Mouse (Mus musculus) heart, embryonic 12.5 days (tissue): ENCODE measurements around the gene Acin1. TPM values are rescaled to one million over a fixed set of nuclear protein-coding genes. Genes with fewer than 3 reads are reported as not detected.
A peak's percentile ranks its signal among the peaks of the same experiment; 100 is the strongest.

Experiments
- ATAC-seq: fragments of 200-750 bp; cut with Nextera tagmentation; 2 replicates; pipeline ENCODE4 v1.8.0; 2017; ENCODE audit warnings: moderate TSS enrichment, moderate library complexity; ENCODE audit not compliant: insufficient number of reproducible peaks, low FRiP score
- H3K27ac ChIP-seq: fragments of 300-500 bp; sonication (generic); 2 replicates; pipeline ENCODE4 v1.5.1; 2016; ENCODE audit warnings: mild to moderate bottlenecking, moderate library complexity; ENCODE audit not compliant: poor library complexity, severe bottlenecking
- H3K27me3 ChIP-seq: fragments of 300-500 bp; sonication (generic); replicated peaks from 2 replicates; pipeline ENCODE4 v1.6.1; 2016; ENCODE audit warnings: mild to moderate bottlenecking, moderate library complexity
- H3K36me3 ChIP-seq: fragments of 300-500 bp; sonication (generic); 2 replicates; pipeline ENCODE4 v1.6.1; 2016; ENCODE audit warnings: mild to moderate bottlenecking, moderate library complexity
- H3K4me1 ChIP-seq: fragments of 300-500 bp; sonication (generic); replicated peaks from 2 replicates; pipeline ENCODE4 v1.6.1; 2016; ENCODE audit warnings: mild to moderate bottlenecking
- H3K4me2 ChIP-seq: fragments of 300-500 bp; sonication (generic); 2 replicates; pipeline ENCODE4 v1.6.1; 2016; ENCODE audit warnings: mild to moderate bottlenecking, moderate library complexity
- H3K4me3 ChIP-seq: fragments of 300-500 bp; sonication (generic); 2 replicates; pipeline ENCODE4 v1.5.1; 2016; ENCODE audit warnings: mild to moderate bottlenecking
- H3K9ac ChIP-seq: fragments of 300-500 bp; sonication (generic); 2 replicates; pipeline ENCODE4 v1.6.1; 2016; ENCODE audit warnings: mild to moderate bottlenecking, moderate library complexity
- H3K9me3 ChIP-seq: fragments of 300-500 bp; sonication (generic); replicated peaks from 2 replicates; pipeline ENCODE4 v1.6.1; 2016; ENCODE audit warnings: mild to moderate bottlenecking, moderate library complexity
- WGBS: fragments of 180-500 bp; shearing (Covaris S2); methylation state at CpG from one replicate; pipeline ENCODE4 v1.1.7; 2016; 5-methylcytosine and 5-hydroxymethylcytosine counted together
- microRNA counts: library from miRNA; unstranded; fragments of <30 nt; microRNA quantifications from one replicate; lab custom pipeline; 2017
- microRNA-seq: library from miRNA; unstranded; fragments of <30 nt; microRNA quantifications from one replicate; pipeline ENCODE4, GENCODE M21; 2017
- polyA plus RNA-seq: library from polyadenylated mRNA; unstranded; fragments of >200 nt; fragmentation: Nextera tagmentation; extraction: Ambion mirVana; gene quantifications from 2 replicates; pipeline ENCODE4 v1.2.1, GENCODE M21; 2016

The Acin1 gene
- polyA plus RNA-seq, 1 experiment from 2014 or later: 85.1 TPM

DNA sequence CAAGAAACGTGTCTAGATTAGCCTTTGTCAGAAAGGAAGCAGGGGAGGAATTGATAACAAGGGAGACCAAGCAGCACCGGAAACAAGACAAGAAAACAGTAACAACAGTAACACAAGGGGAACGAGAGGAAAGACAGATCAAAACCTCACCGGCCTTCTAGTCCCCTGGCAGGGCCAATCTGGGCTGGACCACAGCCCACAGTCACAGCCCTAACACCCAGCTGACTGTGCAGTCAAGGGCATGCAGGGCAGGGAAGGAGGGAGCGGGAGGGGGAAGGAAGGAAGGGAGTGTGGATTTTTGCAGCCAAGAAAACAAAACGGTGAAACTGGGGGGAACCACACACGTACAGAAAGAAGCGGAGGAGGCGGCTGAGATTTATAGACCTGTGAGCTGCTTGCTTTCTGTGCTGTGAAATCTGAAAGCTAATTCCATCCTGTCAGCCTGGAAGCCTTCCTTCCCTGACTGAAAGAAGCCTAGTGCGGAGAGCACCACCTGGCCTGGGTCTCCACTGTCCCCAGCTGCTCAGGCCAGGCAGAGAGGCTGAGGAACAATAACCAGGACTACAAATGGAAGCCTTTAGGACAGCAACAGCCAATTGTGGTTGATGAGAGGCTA, 94.3 kb downstream of the Acin1 start:
- H3K9me3 ChIP-seq: 0 out of 2 replicates have a peak, but pooled peaks cover 3% of the 10 kb centered on the region
- H3K27ac ChIP-seq: peak overlapping the region; percentile 82
- H3K4me1 ChIP-seq: peaks cover 46% of the 10 kb centered on the region
- WGBS: 32% methylated on average over 10 of the region's 10 CpGs
- no peaks in the 10 kb centered on the region for H3K27me3 ChIP-seq
- ATAC-seq: peak; percentile 77
- peak overlapping the region; percentile 4; the same call in 1 of the 2 replicates for H3K4me2 ChIP-seq
- peaks cover 19% of the 10 kb centered on the region; the same call in 1 of the 2 replicates for H3K36me3 ChIP-seq
- H3K9ac ChIP-seq: 0 out of 2 replicates have a peak overlapping the region, but pooled peaks have one; percentile 6
- no peak overlapping the region for H3K4me3 ChIP-seq

MicroRNAs within 50 kb of the gene (microRNA counts, 519-probe panel; counts per million panel counts)
- not detected for microRNA mmu-miR-686 (lab: Ali Mortazavi, UCI)

Small RNA genes within 50 kb of the gene (microRNA-seq; reads per million reads assigned to microRNA genes)
- not detected for gene Mir686
- not detected for gene Mir6948

Other genes with a start within 250 kb of the Acin1 start
- gene Lrp10, start 222.8 kb downstream of the Acin1 start, polyA plus RNA-seq: 50.3 and 55.8 TPM in 2 replicates
- 1.9 and 2.4 TPM in 2 replicates for gene Rem2, start 210.8 kb downstream of the Acin1 start, polyA plus RNA-seq
- gene Prmt5, start 169.4 kb downstream of the Acin1 start, polyA plus RNA-seq: 63.5 and 65.0 TPM in 2 replicates
- 38.0 and 46.3 TPM in 2 replicates for gene Haus4, start 132.3 kb downstream of the Acin1 start, polyA plus RNA-seq
- 39.5 and 40.7 TPM in 2 replicates for gene Ajuba, start 109.4 kb downstream of the Acin1 start, polyA plus RNA-seq
- 6.4 and 6.8 TPM in 2 replicates for gene 4931414P19Rik, start 80.9 kb downstream of the Acin1 start, polyA plus RNA-seq
- gene Psmb5, start 68.9 kb downstream of the Acin1 start, polyA plus RNA-seq: 300 and 308 TPM in 2 replicates
- gene Psmb11, start 65.5 kb downstream of the Acin1 start, polyA plus RNA-seq: not detected in 2 replicates
- not detected in 2 replicates for gene Gm17606, start 46.0 kb downstream of the Acin1 start, polyA plus RNA-seq
- 3.1 and 3.3 TPM in 2 replicates for gene Cdh24, start 45.6 kb downstream of the Acin1 start, polyA plus RNA-seq
- 50.3 and 57.1 TPM in 2 replicates for gene 1700123O20Rik, start 715 bp downstream of the Acin1 start, polyA plus RNA-seq
- 0.21 and 0.28 TPM in 2 replicates for gene Gm29776, start 11.9 kb upstream of the Acin1 start, polyA plus RNA-seq
- gene Cebpe, start 25.2 kb upstream of the Acin1 start, polyA plus RNA-seq: not detected in 2 replicates
- gene Slc7a8, start 95.0 kb upstream of the Acin1 start, polyA plus RNA-seq: 4.4 and 4.7 TPM in 2 replicates
- gene Rnf212b, start 127.2 kb upstream of the Acin1 start, polyA plus RNA-seq: not detected in 2 replicates
- gene Homez, start 184.0 kb upstream of the Acin1 start, polyA plus RNA-seq: 7.4 and 10.4 TPM in 2 replicates
- 0.62 and 0.79 TPM in 2 replicates for gene Ppp1r3e, start 190.6 kb upstream of the Acin1 start, polyA plus RNA-seq
- 2.3 and 2.4 TPM in 2 replicates for gene Bcl2l2, start 196.4 kb upstream of the Acin1 start, polyA plus RNA-seq
- not detected in 2 replicates for gene Gm20521, start 196.5 kb upstream of the Acin1 start, polyA plus RNA-seq
- gene Pabpn1, start 205.6 kb upstream of the Acin1 start, polyA plus RNA-seq: 96.3 and 101 TPM in 2 replicates
- 47.1 and 50.8 TPM in 2 replicates for gene Slc22a17, start 226.2 kb upstream of the Acin1 start, polyA plus RNA-seq
- 15.0 and 16.7 TPM in 2 replicates for gene Efs, start 239.2 kb upstream of the Acin1 start, polyA plus RNA-seq
- gene Il25, start 245.8 kb upstream of the Acin1 start, polyA plus RNA-seq: not detected in 2 replicates
- 0.57 and 0.89 TPM in 2 replicates for gene Cmtm5, start 249.3 kb upstream of the Acin1 start, polyA plus RNA-seq